Mouse (Mus musculus) left cerebral cortex, postnatal 36 days (tissue): ENCODE results near the gene Tanc2. TPM values are rescaled to one million over a fixed set of nuclear protein-coding genes. Genes with fewer than 3 reads are reported as not detected.

Experiments
- DNase-seq, 2 experiments: peaks; one replicate each; pipeline ENCODE4 v3.0.0; 2021 to 2022; ENCODE audit warnings: low spot score in 2 of 2, mixed read lengths in 1 of 2
- intact Hi-C: fragments of 180-260 bp; cut with DNase I; formaldehyde crosslinking; loops from one replicate; pipeline ENCODE4 v1.15.1; 2025
- total RNA-seq, 2 experiments: library from RNA; stranded (reverse); gene quantifications; 2 replicates each; pipeline ENCODE4 v1.2.3; 2021

Tanc2 gene
- total RNA-seq = 100 to 1,000 TPM; 235 to 245 TPM

DNA sequence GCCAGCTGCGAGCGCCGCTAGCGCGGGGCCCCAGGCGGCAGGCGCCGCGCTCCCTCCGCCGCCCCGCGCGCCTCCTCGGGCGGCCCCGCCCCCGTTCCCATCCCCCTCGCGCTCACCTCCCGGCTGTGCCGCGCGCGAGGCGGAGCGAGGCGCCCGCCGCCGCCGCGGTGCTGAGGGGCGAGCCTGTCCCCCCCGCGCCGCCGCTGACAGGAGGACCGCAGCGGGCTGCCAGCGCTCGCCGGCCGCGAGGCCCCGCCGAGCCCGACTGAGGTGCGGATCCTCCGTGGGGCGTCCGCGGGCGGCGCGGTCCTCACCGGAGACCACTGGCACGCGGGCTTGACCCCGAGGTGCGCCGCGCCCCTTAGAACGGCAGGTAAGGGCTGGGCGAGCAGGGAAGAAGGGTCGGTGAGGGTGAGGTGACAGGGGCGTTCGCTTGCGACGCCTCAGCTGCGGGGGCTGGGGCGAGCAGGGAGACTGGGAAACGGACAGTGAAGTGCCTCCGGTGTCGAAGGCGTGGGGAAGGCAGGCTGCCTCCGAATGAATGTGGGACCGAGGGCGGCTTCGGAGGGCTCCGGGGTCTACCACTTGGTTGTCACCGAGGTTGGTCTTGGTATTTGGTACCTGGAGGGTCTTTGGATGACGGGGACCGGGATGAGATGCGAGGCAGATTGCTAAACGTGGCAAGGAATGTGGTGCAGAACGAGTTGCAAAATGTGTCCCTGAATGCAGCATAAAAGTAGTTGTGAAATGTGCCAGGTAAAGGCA, at the start of gene Tanc2:
Gene Tanc2, plus strand, starts transcription at position 110 of the 765 bp plus-strand sequence.
- intact Hi-C loops = loop anchor here (1.0 to 5.0 kb wide), 4 partner anchors 83 to 322 kb away; partner anchors contain the start of gene March10
- DNase-seq = peak; percentile 53 to 72

DNA sequence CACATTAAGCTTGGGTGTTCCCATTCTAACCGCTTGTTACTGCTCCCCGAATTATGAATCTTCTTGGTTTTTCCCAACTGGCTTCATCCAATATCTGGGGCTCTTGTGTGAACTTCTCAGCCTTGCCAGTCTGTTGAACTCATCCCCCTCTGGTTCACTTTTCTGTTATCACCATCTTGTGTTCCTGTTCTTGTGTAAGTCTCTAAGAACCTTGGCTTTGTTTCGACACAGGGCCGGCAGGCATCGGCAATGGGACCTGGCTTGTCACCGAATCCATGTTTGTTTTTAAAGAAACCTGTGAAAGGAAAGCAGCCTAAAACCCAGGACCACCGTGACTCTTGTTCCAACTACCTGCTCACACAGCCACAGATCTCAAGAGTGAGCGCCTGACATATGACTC, 49.0 kb upstream of the Tanc2 start:
- no peak for DNase-seq
- intact Hi-C loops = no loop called here

DNA sequence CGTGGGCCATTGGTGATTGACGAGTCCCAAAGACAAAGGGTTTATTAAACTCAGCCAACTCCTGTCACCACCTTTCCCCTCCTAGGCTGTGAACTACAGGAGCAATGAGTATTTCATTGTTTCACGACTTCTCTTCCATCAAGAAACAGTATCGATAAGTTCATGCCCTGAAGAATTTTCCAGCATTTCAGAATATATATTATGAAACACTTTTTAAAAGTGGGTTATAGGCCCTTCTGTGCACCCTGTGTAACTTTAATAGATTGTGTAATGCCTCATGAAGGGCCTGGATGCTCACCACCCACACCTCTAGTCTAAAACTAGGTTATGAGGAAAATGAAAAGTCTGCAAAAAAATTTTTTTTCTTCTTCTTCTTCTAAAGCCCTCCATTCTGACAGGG, 48.4 kb upstream of the Tanc2 start:
- intact Hi-C loops = no loop called here
- no peak for DNase-seq

DNA sequence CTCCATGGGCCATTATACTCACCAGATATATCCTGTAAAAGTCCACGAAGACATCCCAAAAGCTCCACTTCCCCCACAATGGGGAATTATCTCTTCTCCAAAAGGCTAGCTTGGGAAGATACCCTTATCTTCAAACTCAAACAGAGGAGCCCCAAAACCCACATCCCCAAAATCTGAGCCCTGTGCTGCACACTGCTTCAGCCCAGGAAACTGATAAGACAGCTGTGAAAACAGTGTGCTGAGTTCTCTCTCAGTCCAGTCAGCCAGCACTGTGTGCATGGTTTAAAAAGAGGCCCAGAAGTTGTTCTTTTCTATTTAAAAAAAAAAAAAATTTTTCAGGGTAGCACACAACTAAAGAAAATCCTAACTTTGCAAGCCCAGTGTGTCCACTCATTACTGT, 47.7 kb upstream of the Tanc2 start:
- intact Hi-C loops = no loop called here
- no peak for DNase-seq

DNA sequence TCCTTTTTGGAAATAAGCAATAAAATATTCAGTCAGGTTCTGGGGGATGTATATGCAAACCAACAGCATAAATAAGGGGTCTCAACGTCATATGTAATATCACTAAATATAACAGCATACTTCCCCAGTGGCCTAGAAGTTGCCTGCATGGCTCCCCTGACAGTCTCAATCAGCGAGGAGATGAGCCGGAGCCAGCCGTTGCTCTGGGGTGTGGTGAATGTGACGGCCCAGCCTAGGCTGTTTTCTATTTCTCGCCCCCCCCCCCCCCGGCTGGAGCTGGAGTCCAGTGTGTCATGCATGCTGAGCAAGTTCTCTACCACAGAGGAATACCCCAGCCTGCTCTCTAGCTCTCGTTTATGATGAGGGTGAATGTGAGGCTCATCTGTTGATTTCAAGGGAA, 44.0 kb upstream of the Tanc2 start:
- no peak for DNase-seq
- intact Hi-C loops = no loop called here

DNA sequence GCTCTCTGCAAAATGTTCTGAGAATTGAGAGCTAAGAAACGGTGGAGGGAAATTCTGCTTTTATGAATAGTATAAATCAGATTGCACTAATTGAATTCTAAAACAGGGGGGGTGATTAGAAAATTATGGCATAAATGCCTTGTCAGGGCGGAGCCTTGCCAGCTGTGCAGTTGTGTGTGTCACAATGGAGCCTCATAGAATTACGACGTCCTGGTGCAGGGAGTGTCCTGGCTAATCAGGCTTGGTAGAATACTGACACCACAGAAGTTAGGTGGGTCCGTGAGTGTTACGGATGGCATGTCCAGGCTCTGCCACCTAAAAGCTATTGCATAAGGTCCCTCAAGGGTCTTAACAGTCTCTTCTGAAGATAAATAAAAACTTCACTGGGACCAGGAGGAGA, 43.4 kb upstream of the Tanc2 start:
- intact Hi-C loops = no loop called here
- DNase-seq = no peak

DNA sequence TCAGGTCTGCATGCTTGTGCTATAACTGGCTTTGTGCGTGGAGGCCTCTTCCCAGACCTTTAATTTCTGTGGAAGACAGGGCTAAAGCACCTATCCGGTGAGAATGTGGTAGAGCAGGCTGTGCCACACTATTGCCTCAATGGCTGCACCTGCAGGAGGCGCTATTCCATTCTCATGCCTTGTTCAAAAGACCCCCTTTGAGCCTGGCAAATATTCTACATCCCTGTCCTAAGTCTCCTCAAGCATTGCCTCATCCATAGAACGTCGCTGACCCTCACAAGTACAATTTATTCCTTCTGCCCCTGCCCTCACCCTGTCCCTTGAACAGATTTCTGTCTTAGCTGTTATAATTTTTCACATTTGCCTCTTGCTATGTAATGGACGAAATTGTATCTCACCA, 41.4 kb upstream of the Tanc2 start:
- no peak for DNase-seq

DNA sequence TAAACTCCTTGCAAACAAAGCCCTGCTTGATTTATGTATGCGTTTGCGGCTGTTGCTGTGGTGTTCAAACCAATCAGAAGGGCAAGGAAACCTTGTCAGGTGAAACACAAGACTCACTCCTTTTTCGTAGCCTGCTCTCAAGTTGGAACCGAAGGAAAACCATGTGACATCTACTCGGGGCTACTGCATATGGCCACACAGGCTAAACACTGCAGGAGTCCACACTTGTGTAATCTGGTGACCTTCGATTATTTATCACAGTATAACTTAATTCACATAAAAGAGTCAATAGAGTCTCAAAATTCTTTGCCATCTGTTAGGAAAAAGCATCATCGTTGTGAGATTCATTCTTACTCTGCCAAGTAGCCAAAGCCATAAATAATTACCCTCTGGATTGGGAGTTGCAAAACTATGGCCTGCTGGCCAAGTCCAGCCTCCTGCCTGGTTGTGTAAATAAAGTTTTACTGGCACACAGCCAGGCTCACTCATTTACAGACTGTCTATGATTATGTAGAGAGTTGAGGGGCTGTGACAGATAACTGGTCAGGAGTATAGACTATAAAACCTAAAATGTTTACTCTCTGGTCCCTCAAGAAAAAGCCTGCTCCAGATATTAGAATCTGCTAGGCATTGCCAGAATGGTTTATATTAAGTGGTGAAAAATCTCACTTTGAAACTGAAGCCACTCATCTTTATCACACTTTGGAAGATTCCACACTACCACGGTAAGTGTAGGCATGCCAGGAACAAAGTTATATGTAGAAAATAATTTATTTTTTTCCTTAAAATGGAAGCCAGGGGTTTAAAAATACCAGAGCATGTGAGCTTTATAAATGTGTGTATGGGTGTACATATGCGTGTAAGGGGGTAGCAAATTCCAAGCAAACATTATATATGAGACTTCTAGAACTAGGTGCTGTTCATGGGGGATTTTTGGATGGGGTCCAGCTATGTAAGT, 40.3 kb upstream of the Tanc2 start:
- DNase-seq = no peak
- intact Hi-C loops = no loop called here

More for the DNA sequence above, 41.4 kb upstream of the Tanc2 start:
- intact Hi-C loops = no loop called here

DNA sequence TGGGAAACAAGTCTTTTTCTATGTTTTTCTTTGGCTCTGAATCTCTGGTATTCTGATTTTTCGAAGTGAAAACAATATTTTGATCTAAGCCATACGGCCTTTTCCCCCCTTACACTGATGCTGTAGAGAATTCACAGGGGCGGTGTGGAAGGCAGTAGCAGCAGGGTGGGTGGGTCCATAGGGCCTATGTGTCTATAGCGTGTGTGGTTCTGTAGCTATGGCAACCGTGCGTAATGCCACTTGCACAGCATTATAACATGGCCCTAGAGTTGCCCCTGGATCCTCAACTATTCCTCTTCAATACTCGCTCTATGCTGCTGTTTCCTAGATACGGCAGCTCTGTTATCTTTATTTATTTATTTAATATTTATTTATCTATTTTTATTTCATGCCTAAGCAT, 32.5 kb upstream of the Tanc2 start:
- DNase-seq = no peak

DNA sequence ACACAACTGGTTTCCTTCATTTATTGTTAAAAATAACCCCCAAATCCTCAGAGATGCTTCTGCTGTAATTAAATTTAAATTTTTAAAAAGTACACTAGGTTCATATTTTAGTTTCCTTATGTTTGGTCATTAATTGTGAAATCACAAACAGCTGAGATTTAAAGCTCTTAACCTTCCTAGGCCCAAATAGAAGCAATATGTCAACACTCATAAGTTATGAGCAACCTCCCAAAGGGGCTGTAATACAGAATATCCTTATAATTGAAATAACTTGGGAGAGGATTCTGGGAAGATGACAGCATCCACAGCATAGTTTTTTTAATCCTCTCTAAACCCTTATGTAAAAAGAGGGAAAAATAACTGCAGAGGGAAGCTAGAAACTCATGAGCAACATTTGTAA, 31.7 kb upstream of the Tanc2 start:
- DNase-seq = no peak
- intact Hi-C loops = no loop called here

More for the DNA sequence above, 32.5 kb upstream of the Tanc2 start:
- intact Hi-C loops = no loop called here

DNA sequence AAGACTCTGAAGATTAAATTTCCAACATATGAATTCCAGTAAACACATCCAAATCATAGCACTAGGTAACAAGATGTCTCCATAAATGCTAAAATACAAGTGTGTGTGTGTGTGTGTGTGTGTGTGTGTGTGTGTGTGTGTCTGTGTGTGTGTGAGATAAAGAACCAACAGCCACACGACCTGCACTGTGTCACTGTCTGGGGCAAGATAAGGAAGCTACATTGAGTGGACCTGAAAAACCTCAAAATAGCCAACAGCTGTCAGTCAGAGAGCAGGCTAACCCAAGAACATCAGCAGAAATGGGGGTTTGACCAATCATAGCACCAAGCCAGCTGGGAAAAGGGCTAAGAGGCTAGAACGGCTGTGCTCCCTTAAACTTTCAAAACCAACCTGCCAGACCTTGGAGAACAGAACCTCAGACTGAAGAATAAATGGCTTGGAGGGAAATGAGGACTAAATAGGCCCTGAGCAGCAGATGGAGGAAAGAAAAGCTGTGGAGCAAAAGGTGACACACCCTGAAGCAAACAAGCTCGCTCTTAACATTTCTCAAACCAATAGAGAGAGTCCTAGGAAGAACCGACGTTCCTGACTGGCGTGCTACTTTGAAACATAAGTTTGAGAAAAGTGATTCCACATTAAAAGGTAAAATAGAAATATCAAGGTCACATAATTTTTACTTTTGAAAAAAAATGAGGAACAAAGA, 30.8 kb upstream of the Tanc2 start:
- intact Hi-C loops = no loop called here
- DNase-seq = no peak

DNA sequence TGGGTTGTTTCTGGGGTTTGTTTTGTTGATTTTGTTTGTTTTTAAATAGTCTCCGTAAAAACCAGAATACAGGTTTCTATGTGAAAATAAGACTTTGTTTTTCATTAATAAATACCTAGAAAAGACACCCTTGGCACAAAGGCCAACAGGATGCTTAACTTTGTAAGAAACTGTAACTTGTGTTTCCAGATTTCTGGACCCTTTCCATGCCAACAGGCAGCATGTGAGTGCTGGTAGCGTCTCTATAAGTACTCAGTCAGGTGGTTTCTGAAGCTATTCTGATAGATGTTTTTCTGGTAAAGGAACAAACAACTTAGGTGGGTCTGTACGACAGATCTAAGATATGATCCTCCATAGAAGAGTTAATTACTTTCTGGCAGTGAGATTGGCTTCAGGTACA, 26.2 kb upstream of the Tanc2 start:
- DNase-seq = no peak
- intact Hi-C loops = no loop called here

DNA sequence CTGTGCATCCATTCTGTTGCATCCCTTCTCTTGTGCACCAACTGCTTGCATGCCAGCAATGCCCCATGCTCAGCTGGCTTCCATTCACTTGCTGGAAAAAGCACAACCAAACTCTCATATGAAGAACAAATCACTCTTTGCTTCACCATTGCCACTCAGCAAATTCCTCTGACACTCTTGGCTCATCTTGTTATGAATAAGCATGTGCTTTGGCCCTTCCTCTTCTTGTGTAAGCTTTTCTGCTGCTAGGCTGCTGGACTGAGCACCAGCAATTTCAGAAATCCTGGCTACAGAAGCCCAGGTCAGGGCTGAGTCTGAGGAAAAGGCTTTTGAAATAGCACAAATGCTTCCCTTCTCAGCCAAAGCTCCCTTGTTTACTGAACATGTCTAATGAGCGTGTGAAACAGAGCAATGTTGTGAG, 22.6 kb upstream of the Tanc2 start:
- intact Hi-C loops = no loop called here
- DNase-seq = no peak

DNA sequence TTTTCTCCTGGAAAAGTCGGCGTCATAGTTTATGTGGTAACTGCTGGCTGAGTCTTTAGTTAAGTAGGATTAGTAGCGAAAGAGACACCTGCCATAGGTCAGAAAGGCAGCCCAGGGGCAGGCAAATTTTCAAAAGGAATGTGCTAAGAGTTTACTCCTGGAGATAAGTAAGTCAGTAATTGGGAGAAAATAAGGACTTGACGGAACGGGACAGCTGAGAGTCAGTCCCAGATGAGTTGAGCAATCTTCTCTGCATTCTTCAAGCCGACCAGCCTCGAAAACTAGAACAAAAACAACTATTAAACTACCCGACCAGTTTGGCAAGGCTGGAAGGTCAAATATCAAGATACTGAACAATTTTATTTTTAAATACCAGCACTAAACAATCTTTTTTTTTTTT, 17.8 kb upstream of the Tanc2 start:
- DNase-seq = no peak
- intact Hi-C loops = no loop called here

DNA sequence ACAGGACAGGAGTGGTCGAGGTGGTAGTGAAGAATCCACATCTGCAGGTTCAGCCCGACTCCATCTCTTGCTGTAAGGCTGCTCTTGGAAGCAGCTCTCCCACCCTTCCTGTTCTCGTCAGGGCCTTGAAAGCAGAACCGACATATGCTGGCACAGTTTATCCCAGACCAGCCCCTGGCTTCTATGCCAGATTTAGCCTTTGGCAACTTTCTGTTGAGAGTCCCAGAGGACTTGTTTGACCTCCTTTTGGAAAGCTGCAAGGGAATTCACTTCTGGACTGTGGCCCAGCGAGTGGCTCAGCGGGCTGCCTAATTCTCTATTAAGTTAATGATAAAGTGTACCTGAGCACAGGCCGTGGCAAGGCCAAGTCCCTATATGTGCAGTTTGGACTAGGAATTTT, 15.5 kb upstream of the Tanc2 start:
- intact Hi-C loops = no loop called here
- DNase-seq = no peak

DNA sequence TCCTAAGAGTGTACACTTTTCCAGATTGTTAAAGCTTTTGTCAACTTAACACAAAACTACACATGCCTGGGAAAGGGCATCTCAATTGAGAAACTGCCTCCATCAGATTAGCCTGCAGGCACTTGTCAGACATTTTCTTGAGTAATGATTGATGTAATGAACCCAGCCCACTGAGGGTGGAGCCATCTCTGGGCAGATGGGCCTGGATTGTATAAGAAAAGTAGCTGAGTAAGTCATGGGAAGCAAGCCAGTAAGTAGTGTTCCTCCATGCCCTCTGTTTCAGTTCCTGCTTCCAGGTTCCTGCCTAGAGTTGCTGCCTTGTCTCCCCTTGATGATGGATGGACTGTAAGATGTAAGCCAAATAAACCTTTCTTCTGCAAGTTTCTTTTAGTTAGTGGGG, 12.6 kb upstream of the Tanc2 start:
- DNase-seq = no peak
- intact Hi-C loops = no loop called here

DNA sequence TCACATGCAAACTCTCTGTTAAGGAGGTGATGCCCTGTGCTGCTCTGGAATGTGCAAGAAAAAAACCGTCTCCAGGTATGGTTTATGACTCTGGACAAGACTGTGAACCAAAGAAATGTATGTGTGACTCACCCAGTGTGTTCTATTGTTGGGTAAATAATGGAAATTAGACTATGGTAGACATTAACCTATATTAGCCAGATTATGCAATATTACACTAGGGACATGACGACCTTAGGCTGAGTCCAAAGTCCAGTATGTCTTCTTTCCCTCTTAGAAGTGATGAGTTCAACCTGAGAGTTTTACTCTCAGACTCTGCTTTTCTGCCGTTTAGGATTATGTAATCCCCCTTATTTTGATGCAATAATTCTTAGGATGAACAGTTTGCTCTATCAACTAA, 7.8 kb upstream of the Tanc2 start:
- intact Hi-C loops = no loop called here
- DNase-seq = no peak

DNA sequence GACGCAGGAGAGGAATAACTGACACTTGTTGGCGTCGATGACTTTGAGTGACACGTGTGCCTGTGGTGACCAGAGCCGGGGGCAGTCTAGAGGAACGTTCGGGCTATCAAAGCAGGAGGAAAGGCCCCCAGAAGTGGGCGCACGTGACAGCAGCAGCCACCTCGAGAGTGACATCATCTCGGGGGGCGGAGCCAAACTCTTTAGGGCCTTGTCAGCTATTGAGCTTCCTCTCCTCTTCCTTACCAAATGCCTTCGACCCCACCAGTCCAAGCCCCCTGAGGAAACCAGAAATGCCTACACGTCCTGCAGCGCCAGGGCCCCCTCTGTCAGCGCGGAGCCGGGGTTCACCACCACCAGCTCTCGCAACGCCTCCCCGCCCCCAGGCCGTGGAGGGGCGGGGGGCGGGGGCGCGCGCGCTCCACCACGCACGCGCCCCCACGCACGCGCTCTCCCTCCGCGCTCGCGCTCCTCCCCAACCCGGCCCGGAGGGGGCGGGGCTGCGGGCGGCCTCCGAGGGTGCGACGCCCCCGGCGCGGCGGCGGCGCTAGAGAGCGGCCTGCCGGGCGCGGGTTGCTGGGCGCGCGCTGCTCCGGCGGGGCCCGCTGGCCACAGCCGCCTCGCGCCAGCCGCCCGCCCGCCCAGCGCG, 432 bp upstream of the Tanc2 start:
- DNase-seq = peak; percentile 89 to 90
- intact Hi-C loops = loop anchor here (1.0 kb wide), 1 partner anchor 169 kb away; no protein-coding TSS in a partner anchor

DNA sequence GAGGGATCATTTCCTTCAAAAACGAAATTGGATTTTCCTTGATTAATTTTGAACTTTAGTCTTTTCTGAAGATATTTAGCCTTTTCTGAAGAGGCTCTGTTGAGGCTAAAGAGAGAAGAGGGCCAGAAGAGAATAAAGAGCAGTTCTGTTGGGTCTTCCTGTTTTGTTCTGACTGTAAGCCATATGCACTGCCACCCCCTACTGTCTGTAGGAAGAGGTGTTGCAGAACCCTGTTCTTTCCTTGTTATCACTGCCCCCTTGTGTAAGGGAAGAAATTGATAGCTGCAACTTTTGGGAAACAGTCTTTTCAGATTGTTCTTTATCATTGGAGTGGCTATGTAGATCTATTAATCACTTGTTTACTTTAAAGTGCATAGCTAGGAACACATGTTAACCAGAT, 2.1 kb downstream of the Tanc2 start:
- DNase-seq = peak in 1 of 2 experiments; percentile 33
- intact Hi-C loops = loop anchor here (1.0 to 5.0 kb wide), 4 partner anchors 85 to 320 kb away; partner anchors contain the start of gene March10

DNA sequence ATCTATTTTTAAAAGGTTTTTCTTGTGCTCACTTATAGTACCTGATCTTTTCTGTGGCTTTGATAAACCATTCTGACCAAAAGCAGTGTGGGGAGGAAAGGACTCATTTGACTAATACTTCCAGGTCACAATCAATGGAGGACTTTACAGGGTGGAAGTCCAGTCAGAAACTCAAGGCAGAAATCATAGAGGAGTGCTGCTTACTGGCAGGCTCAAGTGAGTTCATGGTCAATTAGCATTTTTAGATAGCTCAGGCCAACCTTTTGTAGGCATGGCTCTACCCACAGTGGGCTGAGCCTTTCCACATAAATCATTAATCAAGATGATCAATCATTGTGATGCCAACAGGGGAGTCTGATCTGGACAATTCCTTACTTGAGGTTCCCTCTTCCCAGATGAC, 12.4 kb downstream of the Tanc2 start:
- no peak for DNase-seq
- intact Hi-C loops = no loop called here
